Mouse (Mus musculus) cortical plate, adult 2 months (tissue): ENCODE data around the gene Dpysl4.

Source experiments
- CTCF ChIP-seq: fragments of 200-500 bp; IDR thresholded peaks from 2 replicates; pipeline ENCODE4 v1.5.1; 2011; ENCODE audit warnings: mild to moderate bottlenecking, control low read depth, low read length; ENCODE audit not compliant: insufficient read depth; ENCODE audit errors: extremely low read depth
- POLR2A ChIP-seq: fragments of 200-500 bp; IDR thresholded peaks from 2 replicates; pipeline ENCODE4 v1.6.1; 2011; ENCODE audit warnings: mild to moderate bottlenecking, low read length, control low read depth; ENCODE audit not compliant: insufficient read depth; ENCODE audit errors: extremely low read depth

DNA sequence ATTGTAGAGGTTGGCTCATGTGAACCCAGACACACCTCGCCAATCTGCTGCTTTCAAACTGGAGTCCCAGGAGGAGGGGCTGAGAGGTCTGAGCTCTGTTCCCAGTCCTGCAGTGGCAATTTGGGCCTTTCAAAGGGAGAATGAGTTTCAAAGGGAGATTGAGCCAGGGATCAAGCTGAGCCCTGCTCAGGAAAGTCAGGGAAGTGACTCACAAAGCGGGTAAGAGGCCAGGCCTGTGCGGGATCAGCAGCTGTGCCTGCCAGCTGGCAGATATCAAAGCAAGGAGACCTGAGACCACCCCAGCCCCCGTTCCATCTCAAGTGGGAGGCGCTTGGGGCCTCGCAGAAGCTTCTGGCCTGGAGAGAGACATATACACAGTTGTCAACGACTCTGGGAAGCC, 8.5 kb upstream of the Dpysl4 start:
- TF ChIP-seq POLR2A (no peak), CTCF (no peak)
